ENCODE assay signal across 8 mouse cellular contexts in the genomic region with DNA sequence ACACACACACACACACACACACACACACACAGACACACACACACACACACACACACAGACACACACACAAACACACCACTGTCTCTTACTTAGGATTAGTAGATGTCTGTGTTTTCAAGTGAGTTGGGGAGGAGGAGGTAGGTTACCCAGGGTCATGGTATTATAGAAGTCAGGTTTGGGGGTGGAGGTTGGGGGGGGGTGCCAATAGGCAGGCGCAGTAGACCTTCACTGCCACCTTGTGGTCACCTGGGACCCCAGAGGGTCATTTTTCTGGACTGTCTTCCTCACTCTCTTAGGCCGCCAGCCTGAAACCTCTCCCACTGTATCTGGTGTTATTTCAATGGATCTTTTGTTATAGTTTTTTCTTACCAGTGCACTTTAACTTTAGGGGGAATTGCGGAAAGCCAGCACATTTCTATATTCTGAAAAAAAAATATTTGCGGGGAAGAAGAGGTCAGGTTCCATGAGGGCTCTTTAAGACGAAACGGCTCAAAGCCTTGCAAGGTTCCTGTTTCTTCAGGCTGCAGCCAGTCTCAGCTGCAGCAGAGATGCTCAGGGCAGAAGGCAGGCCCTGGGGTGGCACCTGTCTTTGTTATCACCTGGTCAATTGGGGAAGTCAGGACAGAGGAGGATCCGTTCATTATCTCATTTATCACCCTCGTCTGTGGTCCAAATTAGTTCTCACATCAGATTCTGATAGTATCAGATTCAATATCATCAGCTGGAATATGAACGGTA. TPM values are rescaled to one million over a fixed set of nuclear protein-coding genes. Genes with fewer than 3 reads are reported as not detected.
DNase-seq lines count a peak whose midpoint lies in the region; ATAC-seq lines count a peak whose summit lies in the region.

No protein-coding gene starts in this region.

- H3K27ac ChIP-seq in heart, embryonic 13.5 days (replicated peaks): no peak overlapping the region
- no peak overlapping the region for H3K27ac ChIP-seq in heart, embryonic 11.5 days (ENCODE audit: low read depth, low read length)
- H3K27ac ChIP-seq in neural tube, embryonic 13.5 days (replicated peaks): no peak overlapping the region

- no peaks in the 10 kb centered on the region for H3K27me3 ChIP-seq in heart, embryonic 13.5 days (replicated peaks)
- no peaks in the 10 kb centered on the region for H3K27me3 ChIP-seq in heart, embryonic 11.5 days (ENCODE audit: control insufficient read depth, insufficient read depth, low read length)
- H3K27me3 ChIP-seq in neural tube, embryonic 13.5 days: no peaks in the 10 kb centered on the region

- H3K4me2 ChIP-seq in heart, embryonic 13.5 days: no peak overlapping the region
- no peak overlapping the region for H3K4me2 ChIP-seq in heart, embryonic 11.5 days
- H3K4me2 ChIP-seq in neural tube, embryonic 13.5 days: no peak overlapping the region

- 66% methylated on average over 9 of the region's 9 CpGs for WGBS in heart, embryonic 13.5 days
- 68% methylated on average over 9 of the region's 9 CpGs for WGBS in heart, embryonic 11.5 days (ENCODE audit: insufficient replicate concordance)
- WGBS in neural tube, embryonic 13.5 days: 61% methylated on average over 9 of the region's 9 CpGs

- no peaks in the 10 kb centered on the region for H3K9me3 ChIP-seq in heart, embryonic 13.5 days
- no peaks in the 10 kb centered on the region for H3K9me3 ChIP-seq in heart, embryonic 11.5 days (replicated peaks; ENCODE audit: control insufficient read depth, low read length)
- no peaks in the 10 kb centered on the region for H3K9me3 ChIP-seq in neural tube, embryonic 13.5 days

- peak; percentile 42; the same call in 1 of the 2 replicates for ATAC-seq in heart, embryonic 13.5 days (ENCODE audit: extremely low read depth, insufficient number of reproducible peaks, low FRiP score, low TSS enrichment)
- ATAC-seq in heart, embryonic 11.5 days (replicated peaks; ENCODE audit: insufficient number of reproducible peaks, low FRiP score, low TSS enrichment): no peak
- peak; percentile 30; the same call in 1 of the 2 replicates for ATAC-seq in neural tube, embryonic 13.5 days (ENCODE audit: low read depth)

- peaks cover 6% of the 10 kb centered on the region for H3K4me1 ChIP-seq in heart, embryonic 13.5 days
- no peaks in the 10 kb centered on the region for H3K4me1 ChIP-seq in heart, embryonic 11.5 days (ENCODE audit: control insufficient read depth, insufficient read depth, low read length)
- H3K4me1 ChIP-seq in neural tube, embryonic 13.5 days (replicated peaks): peaks cover 26% of the 10 kb centered on the region; the same call in 1 of the 2 replicates

- peak; percentile 23 for DNase-seq in thymus, postnatal 14 days
- no peak for DNase-seq in thymus, adult 18-20 months
- peak; percentile 30 to 57 for DNase-seq in heart, postnatal 14 days
- no peak for DNase-seq in MN1 (ENCODE audit: low spot score)
- DNase-seq in gastrocnemius, postnatal 4 days (ENCODE audit: low spot score in 2 of 2): no peak

- intact Hi-C loops in heart, postnatal 14 days (cut with DNase I): loop anchor here (2.0 kb wide), 1 partner anchor 121 kb away; no protein-coding TSS in a partner anchor

- no peak overlapping the region for H3K9ac ChIP-seq in heart, embryonic 13.5 days
- no peak overlapping the region for H3K9ac ChIP-seq in heart, embryonic 11.5 days (ENCODE audit: low read depth, low read length)
- no peak overlapping the region for H3K9ac ChIP-seq in neural tube, embryonic 13.5 days

- H3K36me3 ChIP-seq in heart, embryonic 13.5 days: no peaks in the 10 kb centered on the region
- no peaks in the 10 kb centered on the region for H3K36me3 ChIP-seq in heart, embryonic 11.5 days (ENCODE audit: control insufficient read depth, insufficient read depth, low read length)
- H3K36me3 ChIP-seq in neural tube, embryonic 13.5 days: no peaks in the 10 kb centered on the region

- no peak overlapping the region for H3K4me3 ChIP-seq in heart, embryonic 13.5 days
- no peak overlapping the region for H3K4me3 ChIP-seq in heart, embryonic 11.5 days (ENCODE audit: low read depth, low read length)
- H3K4me3 ChIP-seq in neural tube, embryonic 13.5 days: no peak overlapping the region

RNA-seq across cellular contexts. Expression of gene Pcdh8, which starts 33.3 kb away (rescaled TPM):
- 0.07 and 0.08 TPM in 2 replicates for polyA plus RNA-seq in heart, embryonic 13.5 days (2015; fragmentation: Nextera tagmentation; extraction: Ambion mirVana)
- 0.04 and 0.11 TPM in 2 replicates for polyA plus RNA-seq in heart, embryonic 11.5 days (2014; fragmentation: Nextera tagmentation; extraction: Ambion mirVana)
- under 1 TPM in 1 of 2 experiments, not detected in 1; 0.07 TPM for total RNA-seq in heart, postnatal 14 days (2021)
- polyA plus RNA-seq in neural tube, embryonic 13.5 days (2015; fragmentation: Nextera tagmentation; extraction: Ambion mirVana): 31.5 and 33.6 TPM in 2 replicates
- total RNA-seq in gastrocnemius, postnatal 4 days (2021): under 1 TPM; 0.08 to 0.10 TPM

Comparison
In these comparisons a context has a peak if more than half of its experiments do, and no peak if none do; other contexts are left out.
1. DNase-seq: peak in thymus, postnatal 14 days (single experiment) and heart, postnatal 14 days (2 of 2); none in thymus, adult 18-20 months (0 of 2), MN1 (single experiment) and gastrocnemius, postnatal 4 days (0 of 2).
2. RNA of gene Pcdh8, which starts 33.3 kb away (polyA plus RNA-seq): 31.5 to 33.6 TPM in neural tube, embryonic 13.5 days; 0.07 to 0.08 TPM in heart, embryonic 13.5 days and 0.04 to 0.11 TPM in heart, embryonic 11.5 days; every median in the first group is over 10 times any median in the second.